Mouse (Mus musculus): ENCODE data around the gene Aff4.
A peak's percentile ranks its signal among the peaks of the same experiment; 100 is the strongest.
"Not testable (repeated sequence)": the region's sequence is repeated elsewhere in the genome, so short reads cannot be mapped to it uniquely, and the experiment has no call there.

Aff4 gene

DNA sequence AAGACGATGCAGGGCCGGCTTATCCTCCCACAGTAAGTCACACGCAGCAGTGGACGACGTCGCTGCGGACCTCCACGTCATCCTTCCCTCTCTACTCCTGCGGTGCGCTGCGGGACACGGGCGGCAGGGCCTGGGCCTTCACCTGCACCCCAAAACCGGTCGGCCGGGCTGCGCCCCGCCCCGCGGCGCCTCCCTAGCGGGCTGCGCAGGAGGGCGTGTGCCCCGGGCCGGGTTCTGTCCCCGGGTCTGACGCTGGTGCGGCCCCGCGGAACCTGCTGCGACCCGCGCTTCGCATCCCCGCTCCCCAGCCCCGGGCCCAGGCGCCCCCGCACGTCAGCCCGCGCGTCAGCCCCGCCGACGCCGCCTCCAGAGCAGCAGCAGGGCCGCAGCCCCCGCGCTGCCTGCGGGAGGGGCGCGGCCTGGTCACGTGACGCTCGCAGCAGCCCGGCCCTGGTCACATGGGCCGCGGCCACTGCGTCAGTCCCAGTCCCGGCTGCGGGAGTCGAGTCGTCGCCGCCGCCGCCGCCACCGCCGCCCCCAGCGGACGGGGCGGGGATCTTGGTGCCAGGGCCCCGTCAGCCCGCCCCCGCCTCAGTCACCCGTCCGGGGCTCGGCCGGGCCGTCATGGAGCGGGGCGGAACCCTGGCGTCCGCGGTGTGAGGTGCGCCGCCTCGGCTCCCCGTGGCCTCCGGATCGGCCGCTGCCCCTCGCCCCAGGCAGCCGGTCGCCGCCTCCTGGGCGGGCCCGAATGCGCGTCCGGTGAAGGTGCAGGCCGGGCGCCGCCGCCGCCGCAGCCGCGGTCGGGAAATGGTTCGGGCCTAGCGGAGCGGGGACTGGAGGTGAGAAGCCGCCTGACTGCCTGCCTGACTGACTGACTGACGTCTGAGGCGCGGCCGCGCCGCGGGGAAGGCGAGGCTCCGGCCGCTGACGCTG is at the start of gene Aff4:
Aff4 (plus strand) TSS at position 543 of the 933 bp plus-strand sequence.
- DNase-seq: peak; percentile 90

DNA sequence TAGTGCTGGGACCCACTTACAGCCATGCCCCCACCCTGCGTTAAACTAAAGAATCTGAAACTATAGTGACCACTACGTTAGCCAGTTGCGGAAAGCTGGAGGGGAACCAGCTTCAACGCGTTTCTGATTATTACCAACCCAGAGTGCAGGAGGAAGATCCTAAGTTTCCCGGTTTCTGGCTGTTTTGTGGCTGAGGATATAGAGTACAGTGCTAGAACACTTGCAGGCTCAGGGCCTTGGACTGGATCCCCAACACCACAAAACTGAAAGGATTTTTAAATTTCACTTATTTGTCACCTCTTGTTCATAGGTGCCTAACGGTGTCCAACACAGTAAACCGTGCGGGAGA is 49.5 kb upstream of the Aff4 start:
- peak; percentile 5 for DNase-seq

DNA sequence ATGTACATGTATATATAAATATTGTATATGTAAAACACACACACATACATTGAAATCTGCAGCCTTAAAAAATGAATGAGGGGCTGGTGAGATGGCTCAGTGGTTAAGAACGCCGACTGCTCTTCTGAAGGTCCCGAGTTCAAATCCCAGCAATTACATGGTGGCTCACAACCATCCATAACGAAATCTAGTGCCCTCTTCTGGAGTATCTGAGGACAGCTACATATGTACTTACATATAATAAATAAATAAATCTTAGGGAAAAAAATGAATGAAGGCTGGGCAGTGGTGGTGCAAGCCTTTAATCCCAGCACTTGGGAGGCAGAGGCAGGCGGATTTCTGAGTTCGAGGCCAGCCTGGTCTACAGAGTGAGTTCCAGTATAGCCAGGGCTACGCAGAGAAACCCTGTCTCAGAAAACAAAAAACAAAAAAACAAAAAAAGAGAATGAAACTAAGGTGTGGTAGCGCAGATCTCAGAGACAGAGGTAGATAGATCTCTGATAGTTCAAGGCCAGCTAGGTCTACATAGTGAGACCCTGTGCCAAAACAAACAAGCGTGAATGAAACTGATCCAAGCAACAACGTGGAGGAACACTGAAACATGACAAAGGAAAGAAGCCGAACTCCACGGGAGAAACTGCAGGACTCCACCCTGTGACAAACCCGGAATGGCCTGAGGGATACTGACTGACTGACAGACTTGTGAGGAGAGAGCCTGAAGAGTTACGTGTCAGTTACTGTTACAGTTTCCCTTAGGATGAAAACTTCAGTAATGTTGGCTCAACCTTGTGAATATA is 46.4 kb upstream of the Aff4 start:
- no peak for DNase-seq

DNA sequence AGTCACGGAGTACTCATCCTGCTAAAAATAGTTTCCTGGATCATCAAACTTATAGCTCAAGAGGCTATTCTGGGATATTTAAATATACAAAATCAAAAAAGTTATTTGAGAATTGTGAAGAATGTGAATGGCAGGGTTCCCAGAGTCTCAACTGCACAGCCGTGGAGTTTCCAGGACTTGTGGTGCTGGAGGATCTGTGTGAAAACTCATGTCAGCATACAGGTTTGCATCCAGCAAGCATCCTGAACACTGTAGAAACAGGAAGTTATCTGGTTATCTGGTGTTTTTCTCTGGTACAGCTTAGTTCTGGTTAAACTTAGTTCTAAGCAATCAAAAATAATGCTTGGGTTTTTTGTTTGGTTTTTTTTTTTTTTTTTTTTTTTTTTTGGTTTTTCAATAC is 43.7 kb upstream of the Aff4 start:
- DNase-seq: no peak

DNA sequence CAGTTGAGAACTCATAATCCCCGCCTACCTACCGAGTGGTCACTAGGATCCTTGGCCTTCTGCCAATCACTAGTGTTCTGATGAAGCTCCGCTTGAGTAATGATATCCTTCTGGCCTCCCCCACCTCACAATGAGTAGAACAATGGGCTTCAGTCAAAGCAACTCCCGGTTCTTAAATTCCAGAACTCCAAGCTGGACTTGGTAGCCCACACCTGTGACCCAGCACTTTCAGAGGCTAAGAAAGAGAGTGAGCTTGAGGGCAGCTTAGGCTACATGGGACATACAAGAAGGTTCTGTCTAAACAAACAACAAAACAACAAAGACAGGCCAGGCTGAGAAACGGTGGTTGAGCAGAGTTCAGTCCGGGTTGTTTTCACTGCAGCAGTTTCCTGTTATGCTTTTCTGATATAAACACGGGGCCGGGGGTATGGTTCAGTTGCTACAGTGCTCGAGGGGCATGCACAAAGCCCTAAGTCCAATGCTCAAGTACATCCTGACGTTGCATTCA is 43.0 kb upstream of the Aff4 start:
- no peak for DNase-seq

DNA sequence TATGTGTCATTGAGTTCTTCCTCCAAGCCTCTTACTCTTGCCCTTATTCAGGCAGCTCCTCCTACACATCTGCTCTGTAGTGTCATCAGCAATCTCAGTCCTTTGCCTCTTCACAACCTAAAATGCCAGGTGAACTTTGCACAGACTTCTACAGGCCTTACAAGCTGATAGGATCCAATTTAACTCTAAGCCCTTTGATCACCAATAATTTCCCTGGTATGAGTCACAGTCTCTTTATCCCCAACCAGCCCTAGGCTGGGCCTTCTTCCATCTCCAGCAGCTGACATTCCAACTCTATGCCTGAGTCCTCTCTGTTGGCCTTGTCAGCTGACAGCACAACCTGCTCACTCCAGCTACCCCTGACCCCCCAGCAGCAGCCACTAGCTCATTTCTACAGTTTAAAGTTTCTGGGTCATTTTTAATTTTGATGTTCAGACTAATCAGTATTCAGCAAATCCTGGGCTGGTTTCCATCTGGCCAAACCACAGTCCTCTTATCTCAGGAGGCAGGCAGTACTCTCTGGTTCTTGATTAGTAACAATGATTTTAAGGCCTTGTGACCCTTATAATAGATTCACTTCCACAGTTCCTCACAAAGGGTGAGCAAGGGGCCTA is 42.3 kb upstream of the Aff4 start:
- peak; percentile 6 for DNase-seq

DNA sequence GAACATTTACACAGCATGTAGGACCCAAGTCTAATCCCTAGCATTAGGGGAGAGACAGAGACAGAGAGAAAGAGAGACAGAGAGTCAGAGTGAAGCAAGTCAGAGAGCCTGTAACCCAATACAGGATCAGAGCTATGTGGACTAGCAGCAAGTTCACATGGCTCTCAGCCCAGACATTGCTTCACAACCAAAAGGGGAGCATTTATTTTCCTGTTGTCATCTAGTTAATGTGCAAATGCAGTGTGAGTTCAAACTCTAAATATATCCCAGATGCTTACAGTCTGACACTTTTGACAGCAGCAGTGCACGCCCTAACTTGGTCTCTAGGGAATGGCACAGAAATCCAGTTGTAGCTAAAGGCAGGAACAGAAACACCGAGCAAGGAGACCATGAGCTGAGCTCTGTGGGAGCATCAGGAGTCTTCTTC is 41.7 kb upstream of the Aff4 start:
- DNase-seq: no peak

DNA sequence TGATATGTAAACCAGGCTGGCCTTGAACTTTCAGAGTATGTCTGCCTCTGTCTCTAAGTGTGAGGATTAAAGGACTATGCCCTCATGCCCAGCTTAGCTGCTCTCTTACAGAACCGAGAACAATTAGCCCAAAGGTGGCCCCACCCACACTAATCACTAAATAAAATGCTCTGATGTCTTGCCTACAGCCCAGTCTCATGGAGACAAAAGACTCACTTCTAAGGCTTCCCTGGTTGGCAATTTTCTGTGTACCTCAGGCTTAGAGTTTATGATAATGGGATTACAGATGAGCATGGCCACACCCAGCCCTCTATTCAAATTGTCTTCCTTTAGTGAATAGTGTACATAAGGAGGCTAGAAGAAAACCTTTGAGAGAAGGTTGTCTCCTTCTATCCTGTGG is 39.2 kb upstream of the Aff4 start:
- no peak for DNase-seq

DNA sequence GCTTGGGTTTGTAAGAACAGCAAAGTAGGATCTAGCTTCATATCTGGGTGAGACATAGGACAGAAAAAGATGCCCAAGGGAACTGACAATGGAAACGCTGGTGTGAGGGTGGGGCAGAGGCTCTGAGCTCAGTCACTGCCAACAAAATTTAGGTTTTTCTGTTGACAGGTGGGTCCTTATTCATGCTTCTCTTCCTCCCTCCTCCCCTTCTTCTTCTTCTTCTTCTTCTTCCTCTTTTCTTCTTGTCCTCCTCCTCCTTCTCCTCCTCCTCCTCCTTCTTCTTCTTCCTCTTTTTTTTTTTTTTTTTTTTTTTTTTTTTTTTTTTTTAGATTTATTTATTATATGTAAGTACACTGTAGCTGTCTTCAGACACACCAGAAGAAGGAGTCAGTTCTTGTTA is 37.8 kb upstream of the Aff4 start:
- not testable (repeated sequence) for DNase-seq

DNA sequence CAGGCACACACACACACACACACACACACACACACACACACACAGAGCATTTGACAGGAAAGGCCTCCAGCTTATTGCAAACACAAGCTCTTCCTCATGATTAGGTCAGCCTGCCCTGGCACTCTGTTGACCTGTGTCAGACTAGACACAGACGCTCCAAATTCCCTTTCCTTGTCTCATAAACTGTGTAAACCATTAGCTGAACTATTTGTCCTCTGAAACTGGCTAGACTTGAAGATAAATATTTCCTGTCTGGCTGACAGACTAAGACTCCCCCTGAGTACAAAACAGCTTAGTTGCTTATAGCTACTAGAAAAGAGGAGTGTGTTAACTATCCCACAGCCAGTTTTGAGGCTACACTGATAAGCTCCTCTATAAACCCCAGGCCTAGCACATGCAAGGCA is 35.9 kb upstream of the Aff4 start:
- DNase-seq: peak; percentile 12

DNA sequence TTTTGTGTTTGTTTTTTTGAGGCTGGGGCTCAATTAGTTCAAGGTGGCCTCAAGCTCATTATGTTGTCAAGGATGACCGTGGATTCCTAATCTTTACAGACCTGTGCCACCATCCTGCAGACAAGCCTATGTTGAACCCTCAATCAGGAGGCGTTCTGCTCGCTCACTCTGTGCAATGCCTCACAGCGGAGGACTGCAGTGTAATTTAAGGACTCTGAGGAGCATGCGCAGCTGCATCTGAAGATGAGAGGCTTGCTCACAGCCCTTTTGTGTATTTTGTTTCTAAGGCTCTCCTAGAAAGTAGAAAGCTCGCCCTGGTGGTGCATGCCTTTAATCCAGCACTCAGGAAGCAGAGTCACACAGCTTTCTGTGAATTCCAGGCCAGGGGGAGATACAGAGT is 33.6 kb upstream of the Aff4 start:
- no peak for DNase-seq

DNA sequence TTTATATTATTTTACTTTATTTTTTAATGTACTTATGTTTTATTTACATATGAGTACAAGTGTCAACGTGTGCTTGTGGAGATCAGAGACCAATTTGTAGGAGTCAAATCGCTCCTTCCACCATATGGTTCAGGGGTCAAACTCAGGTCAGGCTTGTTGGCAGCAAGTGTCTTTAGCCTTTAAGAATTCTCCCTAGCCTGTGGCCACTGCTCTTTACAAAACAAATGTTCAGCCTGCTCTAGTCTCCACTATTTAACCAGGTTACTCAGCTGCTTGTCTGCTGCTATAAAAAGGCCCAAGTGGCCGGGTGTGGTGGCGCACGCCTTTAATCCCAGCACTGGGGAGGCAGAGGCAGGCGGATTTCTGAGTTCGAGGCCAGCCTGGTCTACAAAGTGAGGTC is 32.6 kb upstream of the Aff4 start:
- no peak for DNase-seq

DNA sequence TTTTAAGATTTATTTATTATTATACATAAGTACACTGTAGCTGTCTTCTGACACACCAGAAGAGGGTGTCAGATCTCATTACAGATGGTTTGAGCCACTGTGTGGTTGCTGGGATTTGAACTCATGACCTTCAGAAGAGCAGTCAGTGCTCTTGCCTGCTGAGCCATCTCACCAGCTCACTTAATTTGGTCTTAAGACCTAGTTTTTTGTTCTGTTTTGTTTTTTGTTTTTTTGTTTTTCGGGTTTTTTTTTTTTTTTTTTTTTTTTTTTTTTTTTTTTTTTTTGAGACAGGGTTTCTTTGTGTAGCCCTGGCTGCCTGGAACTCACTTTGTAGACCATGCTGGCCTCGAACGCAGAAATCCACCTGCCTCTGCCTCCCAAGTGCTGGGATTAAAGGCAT is 32.1 kb upstream of the Aff4 start:
- not testable (repeated sequence) for DNase-seq

DNA sequence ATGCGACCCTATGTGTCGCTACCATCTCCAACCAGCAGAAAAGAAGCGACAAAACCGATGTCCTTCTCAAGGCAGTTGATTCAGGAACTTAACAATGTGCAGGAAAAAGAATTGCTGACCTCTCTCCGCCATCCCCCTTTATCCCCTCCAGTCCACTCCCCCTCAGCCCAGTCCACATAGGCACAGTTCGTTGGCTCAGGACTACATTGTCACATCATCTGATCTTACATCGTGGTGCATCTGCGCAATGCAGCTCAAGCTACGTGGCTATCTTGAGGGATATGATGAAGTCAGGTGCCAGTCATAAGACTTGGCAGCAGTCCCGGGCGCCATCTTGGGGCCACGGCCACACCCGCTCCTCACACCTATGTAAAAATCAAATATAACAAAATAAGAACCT is 30.8 kb upstream of the Aff4 start:
- DNase-seq: not testable (repeated sequence)

DNA sequence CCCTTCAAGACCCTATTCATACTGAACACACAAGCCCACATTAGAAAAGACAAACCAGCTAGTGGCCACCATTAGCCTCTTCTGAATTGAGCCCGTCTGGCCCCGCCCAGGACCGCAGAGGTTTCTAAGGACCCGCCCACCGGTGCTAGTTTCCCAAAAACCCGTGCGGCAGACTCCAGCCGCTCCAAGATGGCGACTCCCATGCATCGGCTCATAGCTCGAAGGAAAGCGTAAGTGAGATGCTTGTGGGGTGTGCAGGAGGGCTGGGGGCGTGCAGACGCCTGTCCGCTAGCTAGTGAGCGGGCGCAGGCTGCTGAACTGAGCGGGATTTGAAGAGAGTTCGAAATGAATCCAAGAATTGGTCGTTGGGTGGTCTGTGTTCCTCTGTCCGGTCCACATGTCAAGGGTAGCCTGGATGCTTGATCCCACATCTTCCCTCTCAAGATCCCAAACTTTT is 26.1 kb upstream of the Aff4 start, which contains the start of gene Zcchc10:
Zcchc10 (plus strand) TSS at position 168 of the 457 bp plus-strand sequence.
- DNase-seq: peak; percentile 92

DNA sequence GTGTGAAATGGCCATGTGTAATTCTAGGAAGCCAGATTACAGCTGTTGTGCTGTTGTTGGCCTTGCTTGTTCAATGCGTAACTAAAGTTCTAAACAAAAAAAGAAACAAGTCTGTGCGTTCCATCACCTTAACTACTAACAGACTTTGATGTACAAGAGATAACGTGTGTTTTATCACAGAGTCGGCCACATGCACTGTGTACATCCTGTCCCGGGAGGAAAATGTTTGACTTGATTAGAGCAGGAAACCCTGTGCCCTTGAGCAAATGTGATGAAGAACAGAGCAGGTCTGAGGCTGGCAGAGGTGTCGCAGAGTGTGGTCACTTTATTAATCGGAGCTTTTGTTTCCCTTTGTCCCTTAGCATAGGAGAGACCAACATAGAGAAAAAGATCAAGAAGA is 20.3 kb upstream of the Aff4 start:
- no peak for DNase-seq

DNA sequence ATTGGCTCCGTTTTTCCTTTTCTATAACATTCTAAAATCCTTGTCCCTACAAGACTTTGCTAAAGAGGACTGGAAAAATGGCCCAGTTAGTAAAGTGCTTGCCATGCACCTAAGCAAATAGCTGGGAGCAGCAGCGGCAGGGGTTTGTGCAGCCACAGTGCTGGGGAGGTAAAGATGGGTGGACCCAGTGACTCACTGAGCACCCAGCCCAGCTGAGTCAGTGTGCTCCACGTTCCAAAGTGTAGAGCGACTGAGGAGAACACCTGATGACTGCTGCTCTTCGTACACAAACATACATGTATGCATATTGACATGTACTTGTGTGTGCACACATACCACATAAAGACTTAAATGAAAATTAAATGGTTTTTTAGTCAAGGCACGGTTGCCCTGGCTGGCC is 19.5 kb upstream of the Aff4 start:
- DNase-seq: no peak

DNA sequence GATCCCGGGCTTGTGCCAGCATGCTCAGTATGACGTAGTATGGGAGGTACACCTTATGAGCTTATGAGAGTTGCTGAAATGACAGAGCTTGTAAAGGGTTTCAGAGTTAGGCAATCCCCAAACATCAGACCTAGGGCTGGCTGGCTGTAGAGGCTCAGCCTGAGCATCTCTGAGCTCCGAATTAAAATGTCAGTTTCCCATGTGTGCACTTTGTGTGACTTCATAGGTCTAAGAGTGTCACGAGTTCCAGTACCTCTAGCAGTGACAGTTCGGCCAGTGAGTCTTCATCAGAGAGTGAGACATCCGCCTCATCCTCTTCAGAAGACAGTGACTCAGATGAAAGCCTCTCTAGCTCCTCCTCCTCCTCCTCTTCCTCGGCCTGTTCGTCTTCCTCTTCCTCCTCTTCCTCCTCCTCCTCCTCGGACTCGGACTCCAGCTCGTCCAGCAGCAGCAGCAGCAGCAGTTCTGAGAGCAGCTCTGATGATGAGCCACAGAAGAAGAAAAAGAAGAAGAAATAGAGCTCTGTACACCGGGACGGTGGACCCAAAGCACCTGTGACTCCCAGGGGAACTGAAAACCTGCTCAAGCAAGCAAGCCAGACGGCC is 18.5 kb upstream of the Aff4 start:
- DNase-seq: no peak

DNA sequence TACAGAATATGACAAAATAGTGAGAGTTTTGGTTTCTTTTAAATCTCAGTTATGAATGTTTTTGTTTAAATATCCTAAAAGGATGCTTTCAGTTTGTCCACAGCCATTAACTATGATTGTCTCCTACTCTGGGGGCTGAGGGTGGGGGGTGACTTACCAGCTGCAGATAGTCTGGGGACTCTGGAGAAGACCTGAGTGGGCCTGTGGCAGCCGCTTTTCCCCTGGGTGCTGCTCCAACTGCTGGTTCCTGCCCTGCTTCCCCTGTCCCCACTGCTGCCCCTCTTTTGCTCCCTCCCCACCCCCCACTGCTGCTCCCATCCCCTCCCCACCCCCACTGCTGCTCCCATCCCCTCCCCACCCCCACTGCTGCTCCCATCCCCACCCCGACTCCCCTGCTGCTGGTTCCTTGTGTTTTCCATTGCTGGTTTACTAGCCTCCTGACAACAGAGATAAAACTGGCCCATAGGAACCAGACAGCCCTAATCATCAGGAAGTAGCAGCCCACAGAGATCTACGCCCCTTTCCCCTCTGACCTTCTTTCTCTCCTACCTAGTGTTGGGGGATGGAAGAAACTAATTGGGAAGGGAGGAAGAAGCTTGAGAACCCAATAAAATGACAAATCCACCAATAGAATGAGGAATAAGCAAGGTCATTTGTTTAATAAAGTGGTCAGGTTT is 15.0 kb upstream of the Aff4 start:
- no peak for DNase-seq

DNA sequence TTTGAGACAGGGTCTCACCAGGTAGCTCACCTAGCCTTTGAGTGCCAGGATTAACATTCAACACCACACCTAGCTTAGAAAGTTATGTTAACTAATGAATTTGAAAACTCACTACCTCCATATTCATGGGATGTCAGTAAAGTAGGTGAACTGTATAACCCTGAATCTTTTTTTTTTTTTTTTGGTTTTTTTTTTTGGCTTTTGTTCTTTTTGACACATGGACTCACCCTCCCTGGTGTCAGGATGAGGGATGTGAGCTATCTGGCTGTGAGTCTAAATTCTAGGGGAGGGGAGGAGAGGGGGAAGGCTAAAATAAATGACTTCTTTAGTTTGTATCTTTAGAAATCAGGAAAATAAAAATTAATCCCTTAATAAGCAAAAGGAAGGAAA is 14.5 kb upstream of the Aff4 start:
- DNase-seq: no peak

DNA sequence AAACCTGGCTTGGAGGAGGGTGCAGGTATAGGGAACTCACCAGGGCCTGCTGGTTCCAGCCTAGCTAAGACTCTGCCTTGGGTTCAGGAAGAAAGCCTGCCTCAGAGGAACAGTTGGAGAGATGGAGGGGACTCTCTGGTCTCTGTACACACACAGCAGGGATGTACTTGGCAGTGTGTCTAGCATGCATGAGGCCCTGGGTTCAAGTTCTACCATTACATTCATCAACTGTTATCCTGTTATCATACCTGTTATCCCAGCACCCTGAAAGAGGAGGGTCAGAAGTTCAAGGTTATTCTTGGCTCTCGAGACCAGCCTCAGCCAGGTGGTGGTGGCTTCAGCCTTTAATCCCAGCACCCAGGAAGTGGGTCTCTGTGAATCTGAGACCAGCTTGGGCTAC is 13.7 kb upstream of the Aff4 start:
- DNase-seq: no peak

DNA sequence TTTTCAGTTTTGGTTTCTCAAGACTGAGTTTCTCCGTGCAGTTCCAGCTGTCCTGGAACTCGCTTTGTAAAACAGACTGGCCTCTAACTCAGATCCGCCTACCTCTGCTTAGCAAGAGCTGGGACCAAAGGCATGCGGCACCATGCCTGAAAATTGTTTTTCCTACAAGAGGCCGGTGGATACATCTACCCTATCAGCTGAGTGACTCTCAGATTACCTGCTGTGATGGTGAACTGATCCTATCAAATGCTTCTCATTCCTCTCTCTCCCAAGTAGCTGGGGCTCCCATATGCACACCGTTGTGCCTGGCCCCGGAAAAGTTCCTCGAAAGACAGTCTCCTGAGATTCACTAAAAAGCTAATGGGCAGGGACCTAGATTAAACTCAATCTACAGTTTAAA is 12.9 kb upstream of the Aff4 start:
- no peak for DNase-seq

Measured in liver (tissue).